Mouse (Mus musculus) v-Abl transformed pro-B cells (cell line): ENCODE measurements around the gene Usp32.
"Not testable (repeated sequence)": the region's sequence is repeated elsewhere in the genome, so short reads cannot be mapped to it uniquely, and the experiment has no call there.

Source experiments
- in situ Hi-C, 2 experiments: fragments of 400-800 bp; cut with MboI; formaldehyde crosslinking; loops; one replicate each; pipeline ENCODE4 v1.15.1; 2025; ENCODE audit not compliant: unreplicated experiment in 2 of 2

Usp32 gene

DNA sequence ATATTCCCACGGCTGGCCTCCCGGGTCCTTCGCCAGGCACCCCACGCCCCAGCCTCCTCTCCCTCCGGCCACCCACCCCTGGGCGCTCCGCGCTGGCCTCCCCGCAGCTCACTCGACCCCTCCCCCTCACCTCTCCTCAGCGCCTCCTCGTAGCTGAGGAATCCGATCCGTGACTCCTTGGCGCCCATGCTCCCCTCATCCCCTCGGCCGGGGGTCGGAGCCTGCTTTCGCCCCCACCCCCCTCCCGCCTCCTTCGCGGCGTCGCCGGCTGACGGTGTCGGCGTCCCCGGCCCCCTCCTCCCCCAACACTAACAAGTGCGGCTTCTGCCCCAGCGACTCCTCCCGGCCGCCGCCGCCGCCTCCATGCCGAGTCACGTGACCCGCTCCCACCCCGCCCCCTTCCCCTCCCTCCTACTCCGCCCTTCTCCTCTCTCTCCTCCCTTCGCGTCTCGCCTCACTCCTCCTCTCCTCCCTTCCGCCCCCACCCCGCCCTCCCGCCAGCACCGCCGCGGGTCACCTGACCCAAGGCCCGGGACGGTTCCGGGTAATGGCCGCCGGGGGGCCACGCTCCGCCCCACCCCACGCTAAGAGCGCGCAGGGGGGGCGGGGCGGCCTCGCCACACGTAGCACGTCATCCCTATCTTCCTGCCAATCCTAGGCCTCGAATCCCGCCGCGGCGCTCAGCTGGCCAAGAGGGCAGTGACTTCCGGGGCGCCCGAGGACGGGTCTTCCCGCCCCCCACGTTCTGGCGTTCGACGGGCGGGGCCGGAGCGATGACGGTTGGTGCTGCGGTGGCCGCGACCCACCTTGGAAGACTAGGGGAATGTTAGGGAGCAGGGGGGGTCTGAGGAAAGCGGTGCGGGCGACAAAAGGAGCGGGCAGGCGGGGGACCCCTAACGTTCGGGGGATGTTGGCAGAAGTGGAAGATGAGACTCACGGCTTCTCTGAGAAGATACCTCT is at the start of gene Usp32:
TSS of gene Usp32 (minus strand) at position 581 of the 960 bp plus-strand sequence.
- in situ Hi-C loops, result no loop called here

DNA sequence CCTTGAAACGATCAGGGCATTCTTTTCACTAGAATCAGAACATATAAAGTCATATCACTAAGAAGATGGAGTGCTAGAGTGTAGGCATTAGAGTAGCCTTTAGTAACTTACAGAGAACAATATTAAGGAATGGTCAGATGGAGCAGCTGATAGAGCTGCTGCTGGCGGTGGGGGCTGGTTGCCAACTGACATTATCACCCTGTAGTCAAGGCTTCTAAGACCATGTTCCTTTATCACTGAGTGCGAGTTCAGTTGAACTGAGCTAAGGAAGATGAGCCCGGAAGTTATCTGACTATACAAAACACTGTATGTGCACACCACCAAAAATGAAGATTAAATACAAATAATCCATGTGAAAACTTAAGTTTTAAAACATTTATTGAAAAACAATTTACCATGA is 49.1 kb upstream of the Usp32 start:
- in situ Hi-C loops, result loop anchor here in 1 of 2 experiments (25.0 kb wide), 1 partner anchor 1323 kb away; no protein-coding TSS in a partner anchor

DNA sequence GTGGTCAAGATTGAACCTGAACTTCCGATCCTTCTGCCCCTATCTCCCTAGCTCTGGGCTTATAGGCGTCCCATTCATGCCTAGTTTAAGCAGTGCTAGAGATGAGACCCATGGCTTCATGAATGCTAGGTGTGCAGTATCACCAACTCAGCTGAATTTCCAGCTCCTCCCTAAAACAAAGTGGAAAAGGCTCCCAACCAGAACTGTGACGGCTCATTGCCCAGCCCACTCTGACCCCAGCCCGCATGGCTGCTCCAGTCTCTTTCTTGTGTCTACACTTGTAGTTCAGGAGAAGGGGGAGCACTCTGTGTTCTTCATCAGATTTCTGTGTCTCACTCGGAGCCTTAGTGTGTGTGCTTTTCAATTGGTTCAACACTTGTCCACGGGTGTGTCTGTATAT is 44.9 kb upstream of the Usp32 start:
- in situ Hi-C loops, result loop anchor here (5.0 to 25.0 kb wide), 2 partner anchors 268 to 1327 kb away; partner anchors contain the start of gene Znhit3 (in 1 of the 2)

DNA sequence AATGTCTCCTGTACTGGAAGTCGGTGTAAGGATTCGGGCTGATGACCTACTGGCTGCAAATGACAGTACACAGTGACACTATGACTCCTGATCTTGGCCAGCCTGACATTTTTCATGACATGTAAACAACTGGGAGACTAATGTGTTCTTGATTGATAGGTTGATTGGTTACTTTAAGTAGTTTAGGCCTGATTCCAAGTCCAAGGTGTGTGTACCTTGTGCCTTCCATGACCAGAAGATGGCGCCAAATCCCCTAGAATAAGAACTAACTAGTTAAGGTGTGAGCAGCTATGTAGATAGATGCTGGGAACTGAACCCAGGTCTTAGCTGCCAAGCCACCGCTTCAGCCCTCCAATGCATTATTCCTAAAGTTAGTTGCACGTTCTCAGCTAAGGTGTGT is 44.1 kb upstream of the Usp32 start:
- in situ Hi-C loops, result loop anchor here (5.0 to 25.0 kb wide), 2 partner anchors 267 to 1328 kb away; partner anchors contain the start of gene Znhit3 (in 1 of the 2)

DNA sequence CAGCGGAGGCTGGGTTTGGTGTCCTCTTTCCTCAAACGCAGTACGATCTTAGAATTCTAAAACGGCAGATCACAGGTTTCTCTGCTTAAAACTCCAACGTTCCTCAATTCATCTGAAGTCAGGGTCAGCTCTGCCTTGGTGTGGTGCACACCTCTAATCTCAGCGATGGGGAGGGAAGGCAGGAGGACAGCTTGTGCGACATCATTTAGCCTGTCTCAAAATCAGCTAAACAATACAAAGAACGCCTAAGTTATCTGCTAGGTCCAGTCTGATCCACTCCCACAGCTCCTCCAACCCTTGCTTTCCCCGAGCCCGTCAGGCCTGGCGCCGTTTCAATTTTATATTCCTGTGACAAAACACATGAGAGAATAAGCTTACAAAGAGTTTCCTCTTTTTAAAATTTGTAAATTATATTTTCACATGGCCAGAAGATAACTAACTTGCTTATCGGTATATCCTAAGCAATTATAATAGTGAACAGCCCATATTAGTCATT is 43.4 kb upstream of the Usp32 start:
- in situ Hi-C loops, result loop anchor here (5.0 to 25.0 kb wide), 2 partner anchors 266 to 1329 kb away; partner anchors contain the start of gene Znhit3 (in 1 of the 2)

DNA sequence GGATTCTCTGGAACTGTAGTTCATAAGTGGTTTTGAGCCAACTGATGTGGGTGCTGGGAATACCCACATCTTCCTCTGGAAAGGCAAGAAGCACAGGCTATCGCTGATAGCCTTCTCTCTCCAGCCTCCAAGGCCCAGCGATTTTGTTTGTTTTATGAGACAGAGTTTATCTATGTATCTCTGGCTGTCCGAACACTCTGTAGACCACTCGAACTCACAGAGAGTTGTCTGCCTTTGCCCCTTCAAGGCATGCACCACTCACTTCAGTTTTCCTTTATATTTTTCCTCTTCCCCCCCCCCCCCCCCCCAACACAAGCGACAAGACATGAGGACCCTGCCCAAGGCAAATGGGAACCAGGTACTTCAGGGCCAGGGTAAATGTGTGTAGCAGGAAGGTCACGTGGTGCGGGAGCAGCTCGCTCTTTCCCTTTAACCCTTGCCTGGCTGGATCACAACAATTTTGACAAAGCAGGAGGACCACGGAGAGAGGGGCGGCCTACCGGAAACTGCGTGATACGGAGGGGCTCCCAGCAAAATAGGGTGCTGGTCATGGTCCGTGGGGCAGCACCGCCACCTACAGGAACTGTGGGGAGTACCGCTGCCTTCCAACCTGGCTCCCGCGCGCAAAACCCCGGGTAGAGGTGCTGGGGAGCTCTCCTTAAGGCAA is 42.8 kb upstream of the Usp32 start:
- in situ Hi-C loops, result loop anchor here (5.0 to 25.0 kb wide), 2 partner anchors 265 to 1330 kb away; partner anchors contain the start of gene Znhit3 (in 1 of the 2)

DNA sequence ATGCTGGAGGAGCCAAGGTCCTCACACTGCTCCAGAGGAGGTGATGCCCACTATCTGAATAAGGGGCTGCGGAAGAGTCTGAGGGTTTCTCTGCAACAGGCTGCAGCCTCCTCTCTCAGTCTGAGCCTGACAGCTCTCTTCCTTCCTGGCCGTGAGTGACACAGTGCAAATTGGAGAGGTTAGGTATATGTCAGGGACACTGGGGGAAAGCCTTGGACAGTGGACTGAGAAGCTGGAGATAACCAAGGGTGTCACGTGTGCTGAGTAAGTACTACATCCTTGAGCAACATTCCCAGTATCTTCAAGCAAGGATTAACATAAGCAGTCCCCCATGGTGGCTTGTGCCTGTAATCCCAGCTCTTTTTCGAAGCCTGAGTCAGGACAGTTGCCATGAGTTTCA is 38.5 kb upstream of the Usp32 start:
- in situ Hi-C loops, result loop anchor here (10.0 to 25.0 kb wide), 2 partner anchors 156 to 1334 kb away; no protein-coding TSS in a partner anchor

DNA sequence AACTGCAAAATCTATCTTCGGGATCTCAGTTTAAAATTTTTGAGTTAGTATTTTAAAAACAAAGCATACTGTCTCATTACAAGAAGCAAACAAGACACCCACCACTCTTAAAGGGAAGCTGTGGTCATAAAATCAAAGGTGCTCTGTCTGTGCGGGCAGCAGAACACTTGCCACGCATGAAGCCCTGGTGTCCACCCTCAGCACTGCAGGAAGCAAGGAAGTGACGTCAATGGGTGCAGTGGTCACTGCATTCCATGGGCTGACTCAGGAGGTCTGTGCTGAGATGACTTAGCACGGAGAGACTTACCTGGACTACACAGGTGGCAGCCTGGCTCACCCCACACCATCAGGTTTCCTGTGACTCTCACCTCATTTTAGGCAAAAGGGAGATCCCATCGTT is 37.8 kb upstream of the Usp32 start:
- in situ Hi-C loops, result loop anchor here (10.0 to 25.0 kb wide), 2 partner anchors 157 to 1335 kb away; no protein-coding TSS in a partner anchor

DNA sequence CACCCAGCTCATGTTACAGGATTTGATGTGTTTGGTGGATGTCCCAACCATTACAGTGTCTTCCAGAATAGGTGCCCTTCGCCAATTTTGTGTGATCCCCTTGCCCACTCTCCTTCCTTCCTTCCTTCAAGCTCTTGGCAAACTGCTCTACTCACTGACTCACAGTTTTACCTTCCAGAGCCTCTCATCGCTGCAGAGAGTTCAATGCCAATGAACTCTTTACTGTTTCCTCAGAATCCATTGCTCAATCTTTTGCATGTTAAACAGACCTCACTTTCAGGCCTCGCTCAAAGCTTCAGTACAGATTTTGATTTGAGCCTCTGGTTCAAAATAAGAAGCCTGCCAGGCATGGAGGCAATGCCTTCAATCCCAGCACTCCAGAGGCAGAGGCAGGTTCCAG is 36.0 kb upstream of the Usp32 start:
- in situ Hi-C loops, result loop anchor here (10.0 to 25.0 kb wide), 2 partner anchors 159 to 1336 kb away; no protein-coding TSS in a partner anchor

DNA sequence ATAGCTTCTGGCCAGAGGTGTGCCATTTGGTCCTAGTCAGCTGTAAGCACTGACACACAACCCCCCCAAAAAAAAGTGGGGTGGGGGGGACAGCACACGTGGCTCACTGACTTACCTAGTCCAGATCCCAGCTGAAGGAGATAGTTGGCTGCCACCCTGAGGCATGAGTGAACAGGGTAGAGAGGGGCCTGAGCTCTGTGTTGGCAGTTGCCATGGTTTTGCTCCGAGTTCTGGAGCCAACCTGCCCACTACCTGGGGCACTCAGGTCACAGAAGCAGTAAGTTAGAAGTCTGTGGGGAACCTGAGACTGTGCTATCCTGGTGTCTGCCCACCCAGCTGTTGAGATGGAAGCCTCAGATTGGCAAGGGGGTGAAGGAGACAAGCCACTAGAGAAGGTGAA is 30.9 kb upstream of the Usp32 start:
- in situ Hi-C loops, result loop anchor here (5.0 to 10.0 kb wide), 3 partner anchors 86 to 254 kb away; partner anchors contain the start of gene Znhit3 (in 1 of the 2)

DNA sequence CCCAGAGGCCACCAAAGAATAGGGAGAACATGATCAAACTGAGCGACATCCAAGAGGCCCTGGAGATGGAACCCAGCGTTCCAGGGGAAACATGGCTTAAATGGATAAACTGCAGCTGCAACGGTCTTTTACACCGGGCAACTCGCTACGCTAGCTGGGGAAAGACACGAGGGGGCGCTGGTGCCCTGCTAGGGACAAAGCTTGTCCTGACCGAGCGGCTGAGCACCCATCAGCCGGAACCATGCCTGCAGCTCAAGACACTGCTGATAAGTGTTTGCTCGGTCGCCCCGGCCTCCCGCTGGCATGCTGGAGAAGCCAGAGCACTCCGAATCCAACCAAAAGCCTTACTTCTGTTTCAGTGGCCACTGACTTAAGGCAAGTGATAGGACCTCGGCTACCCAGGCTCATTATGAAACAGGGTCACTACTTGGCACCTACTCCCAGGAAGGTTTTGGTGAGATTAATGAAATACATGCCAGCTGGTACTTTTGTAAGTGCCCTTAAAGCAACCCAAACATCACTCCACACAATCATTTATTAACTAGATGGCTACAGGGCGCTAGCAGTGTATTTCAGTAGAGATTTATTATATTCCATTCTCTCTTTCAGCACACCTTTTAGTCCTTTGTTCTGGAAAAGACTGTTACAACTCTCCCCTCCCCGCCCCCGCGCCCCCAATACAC is 30.2 kb upstream of the Usp32 start, which contains the start of gene 1700125H20Rik:
TSS of gene 1700125H20Rik (plus strand) at position 347 of the 683 bp plus-strand sequence.
- in situ Hi-C loops, result loop anchor here (5.0 to 10.0 kb wide), 3 partner anchors 87 to 253 kb away; partner anchors contain the start of gene Znhit3 (in 1 of the 2)

DNA sequence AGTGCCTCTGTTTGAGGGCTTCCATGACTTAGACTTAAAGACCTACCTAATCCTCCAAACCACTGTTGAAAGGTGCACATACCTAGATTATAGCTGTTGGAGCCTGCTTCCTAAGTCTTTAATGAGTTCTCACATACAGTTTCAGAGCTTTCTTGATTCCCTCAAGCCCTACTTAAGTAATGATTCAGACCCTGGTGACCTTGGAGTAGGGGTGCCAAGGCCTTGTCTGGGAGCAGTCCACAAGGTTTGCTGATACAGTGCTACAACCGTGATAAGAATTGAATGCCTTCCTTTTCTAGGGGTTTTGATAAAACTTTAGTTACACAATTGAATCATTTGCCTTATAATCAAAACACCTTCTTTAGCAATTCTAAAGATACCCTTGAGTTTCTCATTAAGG is 27.5 kb upstream of the Usp32 start:
- in situ Hi-C loops, result no loop called here

DNA sequence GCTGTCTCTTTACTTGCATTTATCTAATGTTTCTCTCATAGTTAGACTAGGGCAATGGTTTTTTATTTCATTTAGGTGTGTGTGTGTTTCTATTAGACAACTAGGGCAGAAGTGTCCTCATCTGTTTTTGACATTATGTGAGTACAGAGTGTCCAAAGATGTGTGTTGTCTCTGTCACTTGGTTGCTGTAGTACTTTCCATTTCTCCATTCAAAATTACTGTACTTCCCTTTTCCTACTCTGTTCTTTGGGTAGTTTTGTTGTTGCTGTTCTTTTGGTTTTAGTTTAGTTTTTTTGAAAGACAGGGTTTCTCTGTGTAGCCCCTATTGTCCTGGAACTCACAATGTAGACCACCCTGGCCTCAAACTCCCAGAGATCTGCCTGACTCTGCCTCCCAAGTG is 24.4 kb upstream of the Usp32 start:
- in situ Hi-C loops, result no loop called here

DNA sequence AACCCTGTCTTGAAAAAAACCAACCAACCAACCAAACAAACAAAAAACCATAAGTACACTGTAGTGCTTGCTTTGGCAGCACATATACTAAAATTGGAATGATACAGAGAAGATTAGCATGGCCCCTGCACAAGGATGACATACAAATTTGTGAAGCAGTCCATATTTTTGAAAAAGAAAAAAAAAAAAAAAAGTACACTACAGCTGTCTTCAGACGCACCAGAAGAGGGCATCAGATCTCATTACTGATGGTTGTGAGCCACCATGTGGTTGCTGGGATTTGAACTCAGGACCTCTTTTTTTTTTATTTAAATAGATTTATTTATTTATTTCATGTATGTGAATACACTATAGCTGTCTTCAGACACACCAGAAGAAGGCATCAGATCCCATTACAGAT is 23.1 kb upstream of the Usp32 start:
- in situ Hi-C loops, result not testable (repeated sequence)

DNA sequence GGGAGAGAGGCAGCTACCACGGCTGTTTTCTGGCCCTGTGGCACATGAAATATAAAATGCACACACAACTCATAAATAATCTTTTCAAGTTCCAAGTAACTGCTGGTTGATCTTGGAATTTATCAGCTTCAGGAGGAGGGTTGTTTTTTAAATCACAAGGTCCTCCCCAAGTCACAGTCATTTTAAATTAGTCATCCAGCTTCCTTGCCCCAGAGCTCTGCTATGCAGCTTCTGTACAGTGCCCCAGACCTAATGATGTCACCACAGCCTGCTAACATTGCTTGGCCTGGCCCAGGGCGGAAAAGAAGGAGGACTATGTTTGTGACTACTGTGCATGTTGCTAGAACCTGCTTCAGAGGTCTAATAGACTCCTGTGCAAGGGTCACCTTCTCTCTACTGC is 17.3 kb upstream of the Usp32 start:
- in situ Hi-C loops, result no loop called here

DNA sequence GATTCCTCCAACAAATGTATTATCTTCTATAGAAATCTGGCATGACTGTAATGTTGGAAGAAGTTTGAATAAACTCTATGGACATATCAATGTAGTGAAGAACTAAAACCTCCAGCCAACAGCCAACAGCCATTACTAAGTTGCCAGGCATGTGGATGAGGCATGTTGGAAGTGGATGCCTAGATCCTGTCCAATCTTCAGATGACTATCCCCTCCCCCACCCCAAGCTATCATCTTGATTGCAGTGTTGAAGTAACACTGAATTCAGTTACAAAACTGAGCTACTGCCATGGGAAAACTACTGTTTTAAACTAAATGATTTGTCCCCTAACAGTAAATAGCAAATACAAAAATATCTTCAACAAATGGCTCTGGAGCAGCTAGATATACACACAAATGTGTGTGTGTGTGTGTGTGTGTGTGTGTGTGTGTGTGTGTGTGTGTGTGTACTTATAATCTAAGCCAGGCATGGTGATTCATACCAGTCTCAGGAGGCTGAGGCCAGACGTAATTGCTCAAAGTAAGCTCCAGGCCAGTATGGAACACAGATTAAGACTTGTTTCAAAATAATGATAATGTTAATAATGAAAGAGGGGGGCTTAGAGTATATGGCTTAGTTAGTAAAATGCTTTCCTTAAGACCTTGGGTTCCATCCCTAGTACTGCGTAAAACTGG is 12.4 kb upstream of the Usp32 start:
- in situ Hi-C loops, result no loop called here

DNA sequence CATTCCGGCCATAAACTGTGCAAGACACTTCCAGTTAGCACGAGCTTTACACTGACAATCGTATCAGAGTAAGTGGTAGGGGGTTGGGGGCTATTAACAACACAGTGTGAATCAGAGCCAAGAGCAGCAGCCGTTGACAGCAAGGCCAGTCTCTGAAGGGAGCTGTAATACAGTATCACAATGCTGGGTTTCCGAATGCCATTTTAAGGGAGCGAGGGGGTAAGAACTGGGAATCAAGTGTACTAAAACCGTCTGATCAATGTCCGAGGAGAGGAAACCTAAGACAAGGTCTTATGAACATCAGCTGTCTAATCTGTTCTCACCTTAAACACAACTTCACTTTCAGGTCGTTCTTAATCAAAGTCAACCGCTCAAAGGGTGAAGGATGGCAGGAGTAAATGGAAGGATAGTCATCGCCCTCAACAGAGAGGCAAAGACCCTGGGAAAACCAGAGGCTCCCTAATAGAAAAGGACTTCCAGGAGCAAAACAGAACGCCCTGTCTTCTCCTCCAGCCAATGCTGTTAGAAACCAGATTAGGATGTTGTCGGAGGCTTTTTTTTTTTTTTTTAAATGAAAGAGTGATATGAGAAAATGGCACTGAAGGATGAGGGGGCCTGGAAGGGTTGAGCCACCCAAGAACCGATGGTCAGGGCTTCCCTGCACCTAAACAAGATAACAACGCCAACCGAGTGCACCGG is 1.0 kb downstream of the Usp32 start:
- in situ Hi-C loops, result no loop called here

DNA sequence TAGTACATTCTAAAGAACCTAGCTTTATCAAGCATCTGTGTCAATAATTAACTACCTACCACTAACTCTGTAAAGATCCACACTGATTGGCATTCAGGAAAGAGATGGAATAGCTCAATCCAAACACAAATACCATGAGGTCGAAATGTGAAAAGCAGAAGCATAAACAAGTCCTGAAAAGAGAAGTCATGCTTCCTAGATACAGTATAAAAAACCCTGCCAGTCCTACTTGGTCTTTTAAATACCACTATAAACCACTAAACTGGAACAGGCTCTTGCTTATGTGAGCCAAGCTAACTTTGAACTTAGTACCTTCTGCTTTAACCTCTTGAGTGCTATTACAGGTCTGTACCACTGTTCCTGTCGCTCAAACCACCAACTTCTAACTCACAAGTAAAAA is 8.4 kb downstream of the Usp32 start:
- in situ Hi-C loops, result no loop called here

DNA sequence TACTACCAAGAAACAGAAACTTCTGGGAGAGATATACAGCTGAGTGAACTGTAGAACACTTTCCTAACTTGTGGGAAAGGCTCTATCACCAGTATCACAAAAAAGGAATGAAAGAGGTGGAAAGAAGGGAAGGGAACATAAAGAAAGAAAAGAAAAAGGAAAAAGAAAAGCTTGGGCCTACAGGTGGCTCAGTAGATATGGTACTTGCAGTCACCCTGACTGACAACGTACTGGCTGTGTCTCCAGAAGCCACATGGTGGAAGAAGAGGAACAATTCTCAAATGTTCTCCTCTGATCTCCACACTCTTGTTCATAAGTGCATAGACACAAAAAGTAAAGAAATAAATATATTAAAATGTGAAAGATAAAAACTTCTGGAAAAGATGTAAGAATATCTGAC is 11.1 kb downstream of the Usp32 start:
- in situ Hi-C loops, result no loop called here
